Mouse (Mus musculus) cerebellum, adult 2 months (tissue): ENCODE measurements around the gene Zbtb45. TPM values are rescaled to one million over a fixed set of nuclear protein-coding genes. Genes with fewer than 3 reads are reported as not detected.

ENCODE experiments used
- DNase-seq, 2 experiments: peaks; one replicate each; pipeline ENCODE4 v3.0.0; 2021
- H3K27ac ChIP-seq: fragments of 200-500 bp; 2 replicates; pipeline ENCODE4 v1.5.1; 2012; ENCODE audit warnings: low read length, control low read depth, inconsistent platforms; ENCODE audit not compliant: insufficient read depth
- H3K27me3 ChIP-seq: fragments of 200-500 bp; 2 replicates; pipeline ENCODE4 v1.6.1; 2012; ENCODE audit warnings: inconsistent platforms, mild to moderate bottlenecking, low read length, moderate library complexity; ENCODE audit not compliant: control insufficient read depth, insufficient read depth
- H3K4me1 ChIP-seq: fragments of 200-500 bp; 2 replicates; pipeline ENCODE4 v1.6.1; 2011; ENCODE audit warnings: low read length; ENCODE audit not compliant: control insufficient read depth, insufficient read depth
- H3K4me3 ChIP-seq: fragments of 200-500 bp; replicated peaks from 2 replicates; pipeline ENCODE3; 2011; ENCODE audit warnings: mild to moderate bottlenecking, low read depth, low read length, control low read depth; ENCODE audit not compliant: insufficient read depth
- CTCF ChIP-seq: fragments of 200-500 bp; IDR thresholded peaks from 2 replicates; pipeline ENCODE4 v1.5.1; 2011; ENCODE audit warnings: low read depth, mild to moderate bottlenecking, control low read depth, low read length, moderate library complexity, borderline replicate concordance; ENCODE audit not compliant: insufficient read depth
- POLR2A ChIP-seq: fragments of 200-500 bp; IDR thresholded peaks from 2 replicates; pipeline ENCODE4 v1.6.1; 2011; ENCODE audit warnings: low read length, control low read depth, borderline replicate concordance; ENCODE audit not compliant: insufficient read depth
- WGBS: fragments of 180-500 bp; shearing (Covaris S2); methylation state at CpG from one replicate; pipeline ENCODE4 v1.1.7; 2018; 5-methylcytosine and 5-hydroxymethylcytosine counted together
- polyA plus RNA-seq: library from polyadenylated mRNA; depleted of rRNA; stranded (reverse); fragments of >200 nt; gene quantifications from 2 replicates; pipeline ENCODE4 v1.2.3, GENCODE M21; 2012

The Zbtb45 gene
- polyA plus RNA-seq, 1 experiment = 33.5 TPM

DNA sequence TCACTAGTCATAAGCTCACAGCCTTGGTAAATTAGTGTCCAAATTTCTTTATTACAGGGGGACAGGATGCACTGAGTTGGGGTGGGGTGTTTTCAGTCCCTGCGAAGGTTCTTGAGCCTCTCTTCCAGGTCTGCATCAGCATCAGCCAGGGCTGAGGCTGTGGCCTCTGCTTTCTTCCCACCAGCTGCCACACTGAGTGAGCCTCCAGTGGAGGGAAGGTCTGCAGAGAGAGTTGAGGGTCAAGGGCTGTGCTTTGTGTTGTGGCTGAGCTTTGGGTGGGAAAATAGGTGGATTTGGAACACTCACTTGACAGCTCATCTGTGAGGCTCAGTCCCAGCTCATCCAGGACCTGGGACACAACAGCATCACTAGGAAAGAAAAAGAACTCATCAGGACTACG is 22.1 kb upstream of the Zbtb45 start:
- no peak for TF ChIP-seq CTCF
- TF ChIP-seq POLR2A = no peak
- no peaks in the 10 kb centered on the region for H3K27me3 ChIP-seq
- DNase-seq = no peak
- no peak overlapping the region for H3K27ac ChIP-seq
- 83% methylated on average over 2 of the region's 2 CpGs for WGBS
- peaks cover 3% of the 10 kb centered on the region for H3K4me1 ChIP-seq
- no peak overlapping the region for H3K4me3 ChIP-seq

DNA sequence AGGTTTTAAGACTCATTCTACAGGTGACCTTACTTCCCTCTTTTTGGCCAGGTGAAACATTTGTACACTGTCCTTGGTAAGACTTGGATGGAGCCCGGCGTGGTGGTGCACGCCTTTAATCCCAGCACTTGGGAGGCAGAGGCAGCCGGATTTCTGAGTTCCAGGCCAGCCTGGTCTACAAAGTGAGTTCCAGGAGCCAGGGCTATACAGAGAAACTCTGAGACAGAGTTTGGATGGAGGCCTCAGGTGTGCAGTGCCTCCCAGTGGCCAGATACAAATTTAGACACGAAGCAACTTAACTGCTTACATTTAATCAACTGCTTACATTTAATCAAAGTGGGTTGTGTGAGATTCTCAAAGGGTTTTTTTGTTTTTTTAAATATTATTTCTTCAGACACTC is 21.2 kb upstream of the Zbtb45 start:
- no peak overlapping the region for H3K4me3 ChIP-seq
- H3K27me3 ChIP-seq = no peaks in the 10 kb centered on the region
- no peak overlapping the region for H3K27ac ChIP-seq
- WGBS = 56% methylated on average over 5 of the region's 5 CpGs
- DNase-seq = peak in 1 of 2 experiments; percentile 20
- H3K4me1 ChIP-seq = peaks cover 3% of the 10 kb centered on the region
- TF ChIP-seq POLR2A = no peak
- peak; percentile 28; the same call in 1 of the 2 replicates for TF ChIP-seq CTCF

DNA sequence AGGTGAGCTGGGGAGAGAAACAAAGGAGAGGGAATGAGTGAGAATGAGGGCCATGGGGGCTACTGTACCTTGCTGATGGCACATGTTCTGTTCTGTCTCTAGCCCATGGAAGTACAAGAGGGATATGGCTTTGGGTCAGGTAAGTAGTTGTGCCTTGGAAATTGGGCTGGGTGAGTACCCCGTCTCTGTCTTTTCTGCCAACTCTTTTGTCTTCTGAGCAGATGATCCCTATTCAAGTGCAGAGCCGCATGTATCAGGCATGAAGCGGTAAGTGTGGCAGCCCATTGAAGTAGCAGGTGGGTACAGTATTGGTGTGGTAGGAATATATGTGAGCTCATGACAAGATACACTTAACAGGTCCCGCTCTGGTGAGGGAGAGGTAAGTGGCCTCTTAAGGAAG is 19.2 kb upstream of the Zbtb45 start:
- no peak overlapping the region for H3K4me3 ChIP-seq
- peaks cover 3% of the 10 kb centered on the region for H3K4me1 ChIP-seq
- TF ChIP-seq POLR2A (no peak), CTCF (no peak)
- WGBS = 88% methylated on average over 4 of the region's 4 CpGs
- DNase-seq = no peak
- no peaks in the 10 kb centered on the region for H3K27me3 ChIP-seq
- no peak overlapping the region for H3K27ac ChIP-seq

DNA sequence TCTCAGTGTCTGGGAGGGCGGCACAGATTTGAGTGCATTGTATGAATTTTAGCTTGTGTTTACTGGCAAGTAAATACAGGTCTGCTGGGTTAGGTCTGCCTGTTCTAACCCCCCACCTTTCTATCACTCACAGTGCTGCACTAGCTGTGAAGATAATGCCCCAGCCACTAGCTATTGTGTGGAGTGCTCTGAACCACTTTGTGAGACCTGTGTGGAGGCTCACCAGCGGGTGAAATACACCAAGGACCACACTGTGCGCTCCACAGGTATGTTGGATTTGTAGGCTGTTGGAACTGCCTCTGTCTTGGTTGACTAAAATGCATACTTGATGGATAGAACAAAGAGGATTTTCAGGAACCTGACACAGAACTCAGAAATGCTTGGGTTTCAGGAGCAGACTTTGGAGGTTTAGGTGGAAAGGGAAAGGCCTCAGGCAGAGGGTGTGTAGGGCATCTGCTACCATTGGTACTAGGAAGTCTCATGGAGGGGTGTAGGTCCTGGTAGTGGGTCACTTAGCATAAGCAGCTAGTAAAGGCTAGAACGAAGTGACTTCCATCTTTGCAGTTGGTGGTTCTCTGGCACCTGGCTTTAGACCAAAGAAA is 15.8 kb upstream of the Zbtb45 start:
- Histone ChIP-seq H3K4me3 (peak overlapping the region; percentile 95), H3K27ac (peak overlapping the region; percentile 82; the same call in 1 of the 2 replicates), H3K27me3 (no peaks in the 10 kb centered on the region), H3K4me1 (0 out of 2 replicates have a peak, but pooled peaks cover 3% of the 10 kb centered on the region)
- WGBS = 14% methylated on average over 4 of the region's 4 CpGs
- TF ChIP-seq CTCF (no peak), POLR2A (no peak)
- DNase-seq = peak in 1 of 2 experiments; percentile 18

DNA sequence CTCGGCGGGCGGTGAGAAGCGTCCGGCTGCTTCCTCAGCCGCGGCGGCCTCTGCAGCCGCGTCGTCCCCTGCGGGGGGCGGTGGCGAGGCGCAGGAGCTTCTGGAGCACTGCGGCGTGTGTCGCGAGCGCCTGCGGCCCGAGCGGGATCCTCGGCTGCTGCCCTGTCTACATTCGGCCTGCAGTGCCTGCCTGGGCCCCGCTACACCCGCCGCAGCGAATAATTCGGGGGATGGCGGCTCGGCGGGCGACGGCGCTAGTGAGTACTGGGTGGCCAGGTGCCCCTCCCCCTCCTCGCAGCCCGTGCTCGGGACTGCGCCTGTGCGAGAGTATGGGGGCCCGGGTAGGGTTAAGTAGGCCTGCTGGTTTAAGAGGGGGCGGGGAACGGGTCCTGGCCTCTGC is 15.0 kb upstream of the Zbtb45 start:
- TF ChIP-seq CTCF (no peak), POLR2A (no peak)
- Histone ChIP-seq H3K27me3 (no peaks in the 10 kb centered on the region), H3K27ac (peak overlapping the region; percentile 82), H3K4me1 (0 out of 2 replicates have a peak, but pooled peaks cover 3% of the 10 kb centered on the region), H3K4me3 (peak overlapping the region; percentile 95)
- under 1% methylated on average over 44 of the region's 44 CpGs for WGBS
- peak; percentile 82 to 83 for DNase-seq

DNA sequence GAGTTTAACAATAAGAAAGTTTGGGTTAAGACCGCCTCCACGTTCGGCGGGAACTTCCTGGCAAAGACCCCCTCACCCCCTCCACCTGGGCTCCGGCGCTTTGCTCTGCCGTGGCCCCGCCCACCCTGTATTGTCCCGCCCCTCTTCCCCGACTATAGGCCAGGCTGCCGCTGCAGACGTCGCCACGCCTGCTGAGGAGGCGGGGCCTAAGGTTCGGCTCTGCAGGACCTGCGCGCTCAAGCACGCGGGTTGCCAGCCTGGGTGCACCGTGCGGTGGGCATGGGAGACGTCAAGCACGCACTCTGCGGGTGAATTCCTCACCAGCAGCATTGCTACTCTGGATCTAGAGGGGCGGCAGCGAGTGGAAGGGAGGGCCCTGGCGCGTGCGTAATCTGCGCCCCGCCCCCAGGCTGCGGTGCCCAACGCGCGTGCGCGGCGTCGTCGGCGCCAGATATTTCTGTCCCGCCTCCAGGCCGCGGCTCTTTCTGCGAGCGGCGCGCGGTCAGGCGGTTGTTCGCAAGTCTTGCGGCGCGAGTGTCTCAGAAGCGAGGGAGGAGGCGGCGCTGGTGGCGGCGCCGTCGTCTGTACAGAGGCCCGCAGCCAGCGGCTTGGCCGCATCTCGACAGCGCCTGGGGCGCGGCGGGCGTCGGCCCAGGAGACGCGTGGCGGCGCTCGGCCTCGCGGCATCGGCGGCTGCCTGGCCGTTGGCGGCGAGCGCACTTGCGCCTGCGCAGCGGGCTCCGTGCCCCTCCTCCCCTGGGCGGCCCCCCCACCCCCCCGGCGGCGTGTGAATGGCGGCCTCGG is 14.3 kb upstream of the Zbtb45 start:
- H3K4me3 ChIP-seq = peak overlapping the region; percentile 95
- under 1% methylated on average over 94 of the region's 95 CpGs for WGBS
- DNase-seq = peak; percentile 92 to 99
- H3K4me1 ChIP-seq = 0 out of 2 replicates have a peak, but pooled peaks cover 3% of the 10 kb centered on the region
- TF ChIP-seq CTCF (no peak), POLR2A (peak; percentile 93)
- no peaks in the 10 kb centered on the region for H3K27me3 ChIP-seq
- peak overlapping the region; percentile 94 for H3K27ac ChIP-seq

DNA sequence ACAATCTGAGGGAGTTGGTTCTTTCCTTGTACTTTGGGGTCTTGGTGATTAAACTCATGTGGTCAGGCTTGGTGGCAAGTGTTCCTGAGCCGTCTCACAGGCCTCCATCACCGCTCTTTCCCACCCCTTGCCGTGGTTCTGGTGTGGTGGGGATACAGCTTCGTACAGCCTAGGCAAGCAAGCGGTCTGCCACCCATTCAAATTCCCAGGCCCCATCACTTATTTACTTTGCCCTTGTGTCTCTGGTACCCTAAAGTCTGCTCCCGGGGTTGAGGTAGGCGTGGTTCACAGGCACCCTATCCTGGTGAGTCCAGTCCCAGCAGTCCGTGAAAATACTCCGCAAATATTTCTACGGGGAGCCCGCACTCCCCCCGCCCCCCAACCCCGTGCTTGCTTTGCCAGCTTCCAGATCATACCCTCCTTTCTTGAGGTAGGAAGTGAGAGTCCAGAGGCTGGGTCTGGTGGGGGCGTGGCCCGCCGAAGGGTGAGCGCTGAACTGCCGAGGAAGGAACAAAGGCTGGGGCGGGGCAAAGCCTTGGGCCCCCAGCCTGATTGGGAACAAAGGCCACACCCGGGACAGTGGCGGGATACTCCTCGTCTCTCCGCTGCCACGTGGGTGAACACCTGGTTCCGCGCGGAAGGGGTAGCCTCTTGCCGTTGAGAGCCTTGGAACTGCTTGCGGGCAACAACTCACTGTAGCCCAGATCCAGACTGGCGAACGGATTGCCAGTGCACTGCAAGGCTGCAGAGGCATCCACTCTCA is 13.1 kb upstream of the Zbtb45 start:
- H3K4me1 ChIP-seq = 0 out of 2 replicates have a peak, but pooled peaks cover 3% of the 10 kb centered on the region
- no peaks in the 10 kb centered on the region for H3K27me3 ChIP-seq
- peak; percentile 49 to 52 for DNase-seq
- no peak for TF ChIP-seq CTCF
- no peak for TF ChIP-seq POLR2A
- WGBS = 3% methylated on average over 31 of the region's 31 CpGs
- H3K4me3 ChIP-seq = peak overlapping the region; percentile 95
- no peak overlapping the region for H3K27ac ChIP-seq
